Mouse (Mus musculus): ENCODE data around the gene Gm17617.

- TF ChIP-seq POLR2A (IDR thresholded peaks at IDR 0.05; ENCODE audit: borderline replicate concordance, low read depth, low read length) (no peak), CTCF (IDR thresholded peaks at IDR 0.05; ENCODE audit: low read depth, low read length) (no peak)
Measured at GRCm38 (mm10) chr13:55163553-55163952, 30.2 kb upstream of the Gm17617 start.
